Mouse (Mus musculus) megakaryocyte, embryonic 14.5 days (primary cell): ENCODE data around the gene Smyd5.

ENCODE experiments used
- FLI1 ChIP-seq: IDR thresholded peaks from 2 replicates; pipeline ENCODE4 v1.6.1; 2012; ENCODE audit warnings: low read length, inconsistent platforms, mixed read lengths
- GATA1 ChIP-seq: IDR thresholded peaks from 3 replicates; pipeline ENCODE4 v1.6.1; 2012; ENCODE audit warnings: mixed read lengths, low read length, inconsistent platforms, borderline replicate concordance

GRCm38 (mm10) chr6:85409003-85409402 lies 22.8 kb upstream of the Smyd5 start:
- no peak for TF ChIP-seq FLI1
- TF ChIP-seq GATA1 = no peak
